Mouse (Mus musculus) testis, adult 2 months (tissue): ENCODE measurements around the gene Chchd3. TPM values are rescaled to one million over a fixed set of nuclear protein-coding genes. Genes with fewer than 3 reads are reported as not detected.

Experiments
- H3K27ac ChIP-seq: fragments of 200-500 bp; 2 replicates; pipeline ENCODE4 v1.5.1; 2012; ENCODE audit warnings: low read depth, low read length; ENCODE audit not compliant: control insufficient read depth, insufficient read depth
- H3K27me3 ChIP-seq: fragments of 200-500 bp; 2 replicates; pipeline ENCODE4 v1.6.1; 2012; ENCODE audit warnings: mild to moderate bottlenecking, low read length, moderate library complexity; ENCODE audit not compliant: control insufficient read depth, insufficient read depth
- H3K36me3 ChIP-seq: fragments of 200-500 bp; 2 replicates; pipeline ENCODE4 v1.6.1; 2012; ENCODE audit warnings: mild to moderate bottlenecking, low read length; ENCODE audit not compliant: control insufficient read depth, insufficient read depth
- H3K4me1 ChIP-seq: fragments of 200-500 bp; 2 replicates; pipeline ENCODE4 v1.6.1; 2012; ENCODE audit warnings: low read length; ENCODE audit not compliant: control insufficient read depth, insufficient read depth
- H3K4me3 ChIP-seq: fragments of 200-500 bp; 2 replicates; pipeline ENCODE4 v1.5.1; 2012; ENCODE audit warnings: low read depth, mild to moderate bottlenecking, low read length, moderate library complexity, mixed read lengths; ENCODE audit not compliant: control insufficient read depth
- CTCF ChIP-seq: fragments of 200-500 bp; IDR thresholded peaks from 2 replicates; pipeline ENCODE4 v1.5.1; 2012; ENCODE audit warnings: low read depth, mild to moderate bottlenecking, inconsistent platforms, low read length, moderate library complexity; ENCODE audit not compliant: control insufficient read depth, insufficient read depth, insufficient replicate concordance
- POLR2A ChIP-seq: fragments of 200-500 bp; IDR thresholded peaks from 2 replicates; pipeline ENCODE4 v1.6.1; 2012; ENCODE audit warnings: low read depth, mild to moderate bottlenecking, inconsistent platforms, low read length, moderate library complexity; ENCODE audit not compliant: control insufficient read depth
- polyA plus RNA-seq: library from polyadenylated mRNA; depleted of rRNA; stranded (reverse); fragments of >200 nt; gene quantifications from 2 replicates; pipeline ENCODE4 v1.2.3, GENCODE M21; 2012

Gene Chchd3
- polyA plus RNA-seq, 1 experiment, result 192 TPM

GRCm38 (mm10) chr6:33001271-33001670 lies 58.8 kb downstream of the Chchd3 start:
- Histone ChIP-seq H3K27me3 (no peaks in the 10 kb centered on the region), H3K4me1 (no peaks in the 10 kb centered on the region), H3K4me3 (no peak overlapping the region), H3K27ac (no peak overlapping the region), H3K36me3 (no peaks in the 10 kb centered on the region)
- TF ChIP-seq CTCF (no peak), POLR2A (no peak)

DNA sequence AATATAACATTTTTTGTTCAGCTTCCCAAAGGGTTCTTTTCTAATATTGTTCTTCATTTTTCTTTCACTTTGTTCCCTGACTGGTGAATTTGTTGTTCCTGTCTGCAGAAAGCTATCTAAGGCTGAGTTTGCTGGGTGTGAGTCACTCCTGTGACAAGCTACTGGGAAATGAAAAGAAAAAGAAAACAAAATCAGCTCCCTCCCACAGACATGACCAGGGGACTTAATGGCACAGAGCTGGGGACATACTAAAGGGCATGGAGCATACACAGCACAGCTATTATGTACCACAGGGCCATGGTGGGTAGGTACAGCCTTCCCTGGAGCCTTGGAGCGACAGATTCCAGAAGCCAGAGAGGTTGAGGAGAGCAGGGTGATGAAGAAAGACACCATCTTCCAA lies 63.5 kb downstream of the Chchd3 start:
- no peaks in the 10 kb centered on the region for H3K36me3 ChIP-seq
- no peaks in the 10 kb centered on the region for H3K27me3 ChIP-seq
- H3K4me3 ChIP-seq, result no peak overlapping the region
- H3K27ac ChIP-seq, result no peak overlapping the region
- TF ChIP-seq POLR2A, result no peak
- TF ChIP-seq CTCF, result no peak
- no peaks in the 10 kb centered on the region for H3K4me1 ChIP-seq

- TF ChIP-seq POLR2A (no peak), CTCF (no peak)
- H3K27me3 ChIP-seq, result no peaks in the 10 kb centered on the region
- no peaks in the 10 kb centered on the region for H3K4me1 ChIP-seq
- H3K4me3 ChIP-seq, result no peak overlapping the region
- H3K36me3 ChIP-seq, result no peaks in the 10 kb centered on the region
- H3K27ac ChIP-seq, result no peak overlapping the region
These were observed 66.2 kb downstream of the Chchd3 start for GRCm38 (mm10) chr6:32993847-32994246.

DNA sequence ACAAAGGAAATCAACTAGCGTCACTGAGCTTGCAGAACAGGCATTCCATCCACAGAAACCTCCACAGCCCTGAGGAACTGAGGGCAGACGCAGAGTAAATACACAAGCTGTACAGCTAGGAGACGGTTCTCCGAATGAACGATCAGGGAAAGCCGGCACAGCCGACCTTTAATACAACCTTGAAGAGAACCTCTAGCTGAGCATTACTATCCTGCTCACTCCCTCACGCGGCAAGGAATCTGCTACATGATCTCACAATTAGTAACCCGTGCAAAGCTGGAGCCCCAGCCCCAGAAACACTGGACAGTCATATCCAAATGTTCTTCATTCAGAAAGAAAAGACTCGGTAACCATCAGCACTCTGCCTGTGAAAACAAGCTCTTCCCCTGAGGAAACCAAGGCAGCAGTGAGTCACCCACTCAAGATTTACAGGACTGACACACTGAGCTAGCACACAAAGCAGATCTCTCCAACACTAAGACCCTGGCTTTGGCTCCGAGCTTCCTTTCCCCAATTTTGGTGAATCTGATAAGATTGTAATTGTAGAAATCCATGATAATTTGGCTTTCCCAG lies 69.9 kb downstream of the Chchd3 start:
- Histone ChIP-seq H3K27me3 (no peaks in the 10 kb centered on the region), H3K4me3 (no peak overlapping the region), H3K36me3 (no peaks in the 10 kb centered on the region), H3K4me1 (peaks cover 2% of the 10 kb centered on the region; the same call in 1 of the 2 replicates), H3K27ac (no peak overlapping the region)
- no peak for TF ChIP-seq POLR2A
- no peak for TF ChIP-seq CTCF

GRCm38 (mm10) chr6:32988561-32988960 lies 71.5 kb downstream of the Chchd3 start:
- H3K36me3 ChIP-seq, result no peaks in the 10 kb centered on the region
- no peaks in the 10 kb centered on the region for H3K27me3 ChIP-seq
- H3K4me3 ChIP-seq, result no peak overlapping the region; the same call in 1 of the 2 replicates
- no peak for TF ChIP-seq CTCF
- TF ChIP-seq POLR2A, result no peak
- H3K27ac ChIP-seq, result peak overlapping the region; percentile 57; the same call in 1 of the 2 replicates
- peaks cover 2% of the 10 kb centered on the region; the same call in 1 of the 2 replicates for H3K4me1 ChIP-seq

GRCm38 (mm10) chr6:32983876-32984275 lies 76.2 kb downstream of the Chchd3 start:
- Histone ChIP-seq H3K27ac (no peak overlapping the region), H3K4me1 (peaks cover 2% of the 10 kb centered on the region; the same call in 1 of the 2 replicates), H3K36me3 (no peaks in the 10 kb centered on the region), H3K4me3 (no peak overlapping the region), H3K27me3 (no peaks in the 10 kb centered on the region)
- TF ChIP-seq CTCF, result no peak
- no peak for TF ChIP-seq POLR2A

DNA sequence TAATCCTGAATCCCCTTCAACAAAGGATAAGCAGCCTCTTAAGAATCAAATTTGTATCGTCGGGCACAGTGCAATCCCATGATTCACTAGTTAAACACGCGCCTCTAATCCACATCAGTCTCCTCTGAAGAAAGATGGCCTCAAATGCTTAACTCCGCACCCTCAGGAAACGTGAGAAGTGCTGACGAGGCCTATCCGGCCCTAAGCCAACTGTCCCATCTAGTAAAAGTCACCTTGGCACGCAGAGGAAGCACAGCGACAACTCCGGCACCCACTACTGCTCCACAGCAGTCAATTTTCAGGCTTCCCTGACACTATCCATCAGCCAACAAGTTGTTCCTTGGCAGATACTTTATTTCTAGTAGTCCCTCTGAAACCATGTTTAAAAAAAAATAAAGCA lies 78.8 kb downstream of the Chchd3 start:
- H3K36me3 ChIP-seq, result no peaks in the 10 kb centered on the region
- no peaks in the 10 kb centered on the region for H3K27me3 ChIP-seq
- no peak overlapping the region for H3K27ac ChIP-seq
- H3K4me3 ChIP-seq, result no peak overlapping the region
- no peak for TF ChIP-seq CTCF
- no peak for TF ChIP-seq POLR2A
- no peaks in the 10 kb centered on the region for H3K4me1 ChIP-seq
